Mouse (Mus musculus): ENCODE data around the gene Mcrip1. TPM values are rescaled to one million over a fixed set of nuclear protein-coding genes. Genes with fewer than 3 reads are reported as not detected.
"Not testable (repeated sequence)": the region's sequence is repeated elsewhere in the genome, so short reads cannot be mapped to it uniquely, and the experiment has no call there.

The Mcrip1 gene
- polyA plus RNA-seq, 1 experiment from 2014 or later, result 313 TPM

DNA sequence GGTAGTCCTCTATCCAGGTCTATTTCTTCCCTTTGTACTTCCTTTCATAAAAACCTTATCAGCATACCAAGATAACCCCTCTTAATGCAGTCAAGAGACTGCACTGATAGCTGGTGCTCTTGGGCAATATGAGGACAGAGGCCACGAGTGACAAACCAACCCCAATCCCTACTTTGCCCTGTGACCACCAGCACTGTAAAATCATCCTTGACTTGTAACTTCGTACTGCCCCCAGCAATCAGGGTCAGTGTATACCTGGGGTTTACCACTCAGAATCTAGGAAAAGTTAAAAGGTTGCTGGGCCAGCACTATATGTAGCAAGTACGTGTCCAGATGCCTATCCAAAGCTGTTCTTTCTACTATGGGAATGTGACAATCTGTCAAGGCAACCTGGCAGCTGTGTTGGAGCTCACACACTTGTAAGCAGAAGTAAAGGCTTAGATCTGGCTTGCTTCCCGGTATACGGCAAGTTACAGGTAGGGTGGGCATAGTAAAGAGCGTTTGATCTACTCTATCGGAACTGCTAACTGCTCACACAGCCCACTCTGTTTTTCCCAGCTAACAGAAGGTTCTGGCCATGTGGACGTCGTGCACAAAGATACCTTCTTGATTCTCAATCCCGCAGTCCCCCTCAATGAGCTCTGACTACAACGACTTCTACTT is 22.4 kb upstream of the Mcrip1 start:
- H3K4me1 ChIP-seq (ENCODE audit: control insufficient read depth, insufficient read depth, low read length), result peaks cover 7% of the 10 kb centered on the region

DNA sequence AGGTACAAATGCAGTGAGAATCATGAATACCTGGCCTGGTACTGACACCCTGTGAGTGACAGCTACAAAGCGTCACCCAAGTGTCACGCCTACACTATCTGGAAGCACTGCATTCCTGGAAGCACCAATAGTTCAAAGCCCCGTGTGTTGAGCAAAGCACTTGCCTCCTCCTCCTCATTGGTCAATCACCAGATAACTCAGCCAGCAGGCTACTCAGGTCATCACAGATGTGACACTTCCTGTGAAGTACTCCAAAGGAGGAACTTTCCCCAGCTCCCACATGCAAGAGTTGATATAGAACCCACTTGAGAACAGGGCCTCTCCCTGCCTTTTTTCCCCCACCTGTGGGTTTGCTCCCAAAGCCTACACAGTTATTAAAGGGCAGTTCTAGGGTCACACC is 21.6 kb upstream of the Mcrip1 start:
- Histone ChIP-seq H3K36me3 (ENCODE audit: control insufficient read depth, insufficient read depth, low read length) (peaks cover 49% of the 10 kb centered on the region), H3K27me3 (replicated peaks; ENCODE audit: control insufficient read depth, insufficient read depth, low read length) (no peaks in the 10 kb centered on the region), H3K27ac (ENCODE audit: low read depth, low read length) (no peak overlapping the region), H3K9me3 (replicated peaks; ENCODE audit: control insufficient read depth, low read length) (no peaks in the 10 kb centered on the region), H3K9ac (ENCODE audit: low read length) (peak overlapping the region; percentile 91; the same call in 1 of the 2 replicates), H3K4me1 (ENCODE audit: control insufficient read depth, insufficient read depth, low read length) (peaks cover 7% of the 10 kb centered on the region), H3K4me3 (ENCODE audit: low read depth, low read length) (peak overlapping the region; percentile 93), H3K4me2 (ENCODE audit: low read length) (peak overlapping the region; percentile 84)
- no peak for DNase-seq (ENCODE audit: low spot score)
- ATAC-seq, result no peak
- 85% methylated on average over 3 of the region's 3 CpGs for WGBS

More for the DNA sequence above, 22.4 kb upstream of the Mcrip1 start:
- ATAC-seq, result no peak
- DNase-seq (ENCODE audit: low spot score), result peak; percentile 20
- peak overlapping the region; percentile 85 for H3K27ac ChIP-seq (ENCODE audit: low read depth, low read length)
- no peaks in the 10 kb centered on the region for H3K9me3 ChIP-seq (replicated peaks; ENCODE audit: control insufficient read depth, low read length)
- no peaks in the 10 kb centered on the region for H3K27me3 ChIP-seq (replicated peaks; ENCODE audit: control insufficient read depth, insufficient read depth, low read length)
- WGBS, result 15% methylated on average over 11 of the region's 11 CpGs
- peak overlapping the region; percentile 91 for H3K9ac ChIP-seq (ENCODE audit: low read length)
- peaks cover 41% of the 10 kb centered on the region for H3K36me3 ChIP-seq (ENCODE audit: control insufficient read depth, insufficient read depth, low read length)
- H3K4me3 ChIP-seq (ENCODE audit: low read depth, low read length), result peak overlapping the region; percentile 93
- H3K4me2 ChIP-seq (ENCODE audit: low read length), result peak overlapping the region; percentile 84

DNA sequence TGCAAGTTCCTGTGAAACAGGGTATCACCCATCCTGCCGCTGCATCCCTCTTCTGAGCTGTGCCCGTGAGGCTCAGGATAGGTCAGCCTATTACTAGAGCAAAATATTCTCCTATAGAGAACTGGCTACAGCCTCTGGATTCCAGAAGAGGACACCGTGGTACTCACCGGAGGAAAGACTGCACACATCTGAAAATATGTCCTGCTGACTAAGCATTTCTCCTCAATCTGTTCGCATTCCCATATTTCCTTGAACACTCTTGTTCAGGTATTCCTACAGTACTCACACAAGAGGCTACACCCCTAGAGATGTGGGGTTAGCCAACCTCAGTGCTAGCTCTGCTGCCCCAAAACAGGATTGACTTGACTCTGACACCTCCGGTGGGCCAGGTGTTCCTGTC is 18.8 kb upstream of the Mcrip1 start:
- no peak overlapping the region for H3K27ac ChIP-seq (ENCODE audit: low read depth, low read length)
- no peaks in the 10 kb centered on the region for H3K27me3 ChIP-seq (replicated peaks; ENCODE audit: control insufficient read depth, insufficient read depth, low read length)
- H3K36me3 ChIP-seq (ENCODE audit: control insufficient read depth, insufficient read depth, low read length), result peaks cover 77% of the 10 kb centered on the region
- no peak overlapping the region for H3K9ac ChIP-seq (ENCODE audit: low read length)
- H3K4me1 ChIP-seq (ENCODE audit: control insufficient read depth, insufficient read depth, low read length), result peaks cover 7% of the 10 kb centered on the region
- no peak overlapping the region for H3K4me3 ChIP-seq (ENCODE audit: low read depth, low read length)
- H3K4me2 ChIP-seq (ENCODE audit: low read length), result no peak overlapping the region
- ATAC-seq (no peak), DNase-seq (ENCODE audit: low spot score) (no peak)
- WGBS, result 98% methylated on average over 6 of the region's 6 CpGs
- no peaks in the 10 kb centered on the region for H3K9me3 ChIP-seq (replicated peaks; ENCODE audit: control insufficient read depth, low read length)

DNA sequence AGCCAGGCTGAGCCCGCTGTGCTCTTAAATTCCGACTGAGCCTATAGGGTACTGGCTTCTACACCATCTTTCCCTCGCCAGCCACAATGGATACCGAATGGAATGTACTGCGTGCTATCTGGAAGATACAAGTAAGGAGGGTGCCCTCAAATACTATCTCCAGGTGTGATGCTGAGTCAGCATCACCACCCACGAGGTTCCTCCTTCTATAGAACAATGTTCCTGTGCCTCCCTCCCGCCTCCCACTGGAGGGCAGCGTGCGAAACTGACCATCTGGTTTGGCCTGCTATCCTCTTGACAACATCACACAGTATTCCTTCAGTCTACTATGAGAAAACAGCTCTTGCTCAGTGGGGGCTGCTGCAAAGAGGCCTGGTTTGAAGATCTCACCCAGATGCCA is 15.6 kb upstream of the Mcrip1 start:
- Histone ChIP-seq H3K27ac (ENCODE audit: low read depth, low read length) (no peak overlapping the region), H3K4me3 (ENCODE audit: low read depth, low read length) (no peak overlapping the region), H3K27me3 (replicated peaks; ENCODE audit: control insufficient read depth, insufficient read depth, low read length) (no peaks in the 10 kb centered on the region), H3K4me1 (ENCODE audit: control insufficient read depth, insufficient read depth, low read length) (no peaks in the 10 kb centered on the region), H3K36me3 (ENCODE audit: control insufficient read depth, insufficient read depth, low read length) (peaks cover 94% of the 10 kb centered on the region), H3K4me2 (ENCODE audit: low read length) (no peak overlapping the region), H3K9ac (ENCODE audit: low read length) (no peak overlapping the region), H3K9me3 (replicated peaks; ENCODE audit: control insufficient read depth, low read length) (no peaks in the 10 kb centered on the region)
- DNase-seq (ENCODE audit: low spot score) (no peak), ATAC-seq (no peak)
- WGBS, result 85% methylated on average over 9 of the region's 9 CpGs

DNA sequence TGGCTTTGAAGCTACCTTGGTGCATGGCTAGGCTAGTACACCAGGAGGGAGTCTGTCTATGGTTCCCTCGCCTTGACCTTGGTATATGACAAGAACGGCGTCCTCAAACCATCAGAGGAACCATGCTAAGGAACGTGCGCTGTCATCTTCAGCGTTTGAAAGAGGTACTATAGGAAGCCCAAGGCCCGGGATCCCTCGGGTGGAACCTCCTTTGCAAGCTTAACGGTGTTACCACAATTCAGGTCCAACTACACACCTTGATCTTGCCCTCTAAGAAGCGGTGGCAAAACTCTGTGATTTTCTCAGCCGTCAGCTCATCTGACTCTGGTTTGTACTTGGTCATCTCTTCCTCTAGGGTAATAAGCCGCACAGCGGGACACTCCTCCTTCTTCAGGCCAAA is 13.4 kb upstream of the Mcrip1 start:
- DNase-seq (ENCODE audit: low spot score) (no peak), ATAC-seq (no peak)
- no peaks in the 10 kb centered on the region for H3K9me3 ChIP-seq (replicated peaks; ENCODE audit: control insufficient read depth, low read length)
- no peak overlapping the region for H3K4me2 ChIP-seq (ENCODE audit: low read length)
- 94% methylated on average over 13 of the region's 13 CpGs for WGBS
- no peaks in the 10 kb centered on the region for H3K4me1 ChIP-seq (ENCODE audit: control insufficient read depth, insufficient read depth, low read length)
- H3K9ac ChIP-seq (ENCODE audit: low read length), result no peak overlapping the region; the same call in 1 of the 2 replicates
- no peaks in the 10 kb centered on the region for H3K27me3 ChIP-seq (replicated peaks; ENCODE audit: control insufficient read depth, insufficient read depth, low read length)
- H3K36me3 ChIP-seq (ENCODE audit: control insufficient read depth, insufficient read depth, low read length), result peaks cover 92% of the 10 kb centered on the region
- no peak overlapping the region for H3K27ac ChIP-seq (ENCODE audit: low read depth, low read length)
- no peak overlapping the region for H3K4me3 ChIP-seq (ENCODE audit: low read depth, low read length)

DNA sequence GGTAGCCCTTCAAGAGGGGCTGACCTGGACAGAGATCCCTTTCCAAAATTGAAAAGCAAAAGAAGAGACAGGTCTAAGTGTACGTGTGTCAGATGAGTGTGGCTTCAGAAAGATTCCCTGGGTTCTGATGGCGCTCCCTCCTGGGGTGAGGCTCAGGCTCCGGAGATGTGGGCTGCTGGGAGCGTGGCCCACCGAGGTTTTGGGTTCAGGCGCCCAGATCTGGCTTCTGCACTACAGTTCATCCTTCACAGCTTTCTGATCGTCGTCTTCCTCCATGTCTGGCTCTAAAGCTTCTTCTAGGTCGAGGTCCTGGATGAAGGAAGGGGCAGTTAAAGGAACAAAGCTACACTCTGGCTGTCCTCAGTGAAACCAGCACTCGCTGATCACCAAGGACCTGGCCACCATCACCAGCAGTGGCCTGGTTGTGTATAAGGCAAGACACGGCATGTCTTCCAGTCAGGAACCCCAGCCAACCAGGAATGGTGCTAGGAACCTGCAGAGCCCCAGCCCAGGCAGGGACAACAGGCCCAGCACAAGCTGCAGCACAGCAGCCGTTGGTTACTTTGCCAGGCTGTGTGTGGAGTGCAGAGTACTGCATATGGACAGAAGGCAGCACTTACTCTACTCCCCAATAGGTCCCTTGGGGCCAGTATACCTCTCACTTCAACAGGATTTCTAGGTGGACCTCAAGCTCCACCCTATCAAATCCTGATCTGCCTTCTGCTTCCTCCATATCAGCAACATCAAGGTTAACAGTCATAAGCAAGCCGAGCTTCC is 11.6 kb upstream of the Mcrip1 start:
- H3K4me1 ChIP-seq (ENCODE audit: control insufficient read depth, insufficient read depth, low read length), result no peaks in the 10 kb centered on the region
- no peak overlapping the region for H3K4me3 ChIP-seq (ENCODE audit: low read depth, low read length)
- 95% methylated on average over 13 of the region's 13 CpGs for WGBS
- no peaks in the 10 kb centered on the region for H3K9me3 ChIP-seq (replicated peaks; ENCODE audit: control insufficient read depth, low read length)
- H3K9ac ChIP-seq (ENCODE audit: low read length), result no peak overlapping the region
- DNase-seq (ENCODE audit: low spot score), result no peak
- peaks cover 74% of the 10 kb centered on the region for H3K36me3 ChIP-seq (ENCODE audit: control insufficient read depth, insufficient read depth, low read length)
- no peak overlapping the region for H3K4me2 ChIP-seq (ENCODE audit: low read length)
- H3K27me3 ChIP-seq (replicated peaks; ENCODE audit: control insufficient read depth, insufficient read depth, low read length), result no peaks in the 10 kb centered on the region
- no peak overlapping the region for H3K27ac ChIP-seq (ENCODE audit: low read depth, low read length)
- no peak for ATAC-seq

DNA sequence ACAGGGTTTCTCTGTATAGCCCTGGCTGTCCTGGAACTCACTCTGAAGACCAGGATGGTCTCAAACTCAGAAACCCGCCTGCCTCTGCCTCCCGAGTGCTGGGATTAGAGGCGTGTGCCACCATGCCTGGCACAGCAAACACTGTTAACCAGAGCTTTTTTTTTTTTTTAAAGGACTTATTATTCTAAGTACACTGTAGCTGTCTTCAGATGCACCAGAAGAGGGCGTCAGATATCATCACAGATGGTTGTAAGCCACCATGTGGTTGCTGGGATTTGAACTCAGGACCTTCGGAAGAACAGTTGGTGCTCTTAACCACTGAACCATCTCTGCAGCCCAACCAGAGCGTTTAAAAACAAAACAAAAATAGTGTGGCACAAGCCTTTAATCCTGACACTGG is 9.3 kb upstream of the Mcrip1 start:
- not testable (repeated sequence) for ATAC-seq; H3K9ac ChIP-seq (ENCODE audit: low read length)
- H3K36me3 ChIP-seq (ENCODE audit: control insufficient read depth, insufficient read depth, low read length), result peaks cover 51% of the 10 kb centered on the region

DNA sequence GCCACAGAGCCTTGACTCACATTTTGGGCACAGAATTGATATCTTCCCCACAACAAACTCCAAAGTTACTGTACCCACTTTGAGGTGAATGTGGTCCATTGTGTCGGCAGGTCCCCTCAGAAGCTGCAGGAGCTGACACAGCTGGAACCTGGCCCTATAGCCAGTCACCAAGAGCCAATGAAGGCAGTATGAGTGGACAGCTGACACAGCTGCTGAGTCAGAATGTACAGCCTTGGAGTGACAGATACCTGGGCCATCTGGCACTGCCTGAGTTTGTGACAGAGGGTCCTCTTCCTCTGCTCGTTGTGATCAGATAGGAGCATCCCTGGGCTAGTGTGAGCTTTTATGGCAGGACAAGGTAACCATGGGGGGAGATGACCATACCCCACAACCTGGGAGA is 5.7 kb upstream of the Mcrip1 start:
- DNase-seq (ENCODE audit: low spot score) (no peak), ATAC-seq (no peak)
- WGBS, result 84% methylated on average over 2 of the region's 2 CpGs
- no peaks in the 10 kb centered on the region for H3K27me3 ChIP-seq (replicated peaks; ENCODE audit: control insufficient read depth, insufficient read depth, low read length)
- H3K4me3 ChIP-seq (ENCODE audit: low read depth, low read length), result no peak overlapping the region
- peaks cover 16% of the 10 kb centered on the region for H3K36me3 ChIP-seq (ENCODE audit: control insufficient read depth, insufficient read depth, low read length)
- H3K4me1 ChIP-seq (ENCODE audit: control insufficient read depth, insufficient read depth, low read length), result peaks cover under 1% of the 10 kb centered on the region
- no peak overlapping the region for H3K4me2 ChIP-seq (ENCODE audit: low read length)
- H3K9ac ChIP-seq (ENCODE audit: low read length), result no peak overlapping the region
- H3K9me3 ChIP-seq (replicated peaks; ENCODE audit: control insufficient read depth, low read length), result no peaks in the 10 kb centered on the region
- H3K27ac ChIP-seq (ENCODE audit: low read depth, low read length), result no peak overlapping the region

More for the DNA sequence above, 9.3 kb upstream of the Mcrip1 start:
- not testable (repeated sequence) for H3K4me2 ChIP-seq (ENCODE audit: low read length); H3K4me3 ChIP-seq (ENCODE audit: low read depth, low read length); H3K9me3 ChIP-seq (replicated peaks; ENCODE audit: control insufficient read depth, low read length); H3K4me1 ChIP-seq (ENCODE audit: control insufficient read depth, insufficient read depth, low read length); H3K27me3 ChIP-seq (replicated peaks; ENCODE audit: control insufficient read depth, insufficient read depth, low read length); H3K27ac ChIP-seq (ENCODE audit: low read depth, low read length); DNase-seq (ENCODE audit: low spot score)
- WGBS, result 88% methylated on average over 6 of the region's 6 CpGs

DNA sequence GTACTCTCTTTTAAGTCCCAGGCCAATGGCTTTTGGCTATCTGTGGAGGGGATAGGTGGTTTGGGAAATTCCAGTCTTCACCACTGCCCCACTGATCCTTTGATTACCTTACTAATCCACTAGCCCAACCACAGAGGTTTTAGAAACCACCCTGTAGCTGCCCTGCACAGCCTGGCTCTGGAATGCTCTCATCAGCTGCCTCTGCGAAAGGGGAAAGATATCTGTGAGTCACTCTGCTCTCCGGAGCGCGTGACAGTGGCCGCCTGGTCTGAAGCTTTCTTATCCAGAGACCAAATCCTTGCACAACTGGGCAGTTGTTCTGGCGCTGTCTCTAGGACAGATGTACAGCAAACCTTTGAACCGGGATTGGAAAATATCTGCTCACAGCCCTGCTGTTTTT is 5.3 kb upstream of the Mcrip1 start:
- Histone ChIP-seq H3K4me1 (ENCODE audit: control insufficient read depth, insufficient read depth, low read length) (peaks cover 5% of the 10 kb centered on the region), H3K9me3 (replicated peaks; ENCODE audit: control insufficient read depth, low read length) (no peaks in the 10 kb centered on the region), H3K36me3 (ENCODE audit: control insufficient read depth, insufficient read depth, low read length) (peaks cover 11% of the 10 kb centered on the region), H3K4me3 (ENCODE audit: low read depth, low read length) (no peak overlapping the region), H3K9ac (ENCODE audit: low read length) (no peak overlapping the region; the same call in 1 of the 2 replicates), H3K4me2 (ENCODE audit: low read length) (no peak overlapping the region), H3K27ac (ENCODE audit: low read depth, low read length) (no peak overlapping the region), H3K27me3 (replicated peaks; ENCODE audit: control insufficient read depth, insufficient read depth, low read length) (no peaks in the 10 kb centered on the region)
- DNase-seq (ENCODE audit: low spot score), result no peak
- 80% methylated on average over 7 of the region's 7 CpGs for WGBS
- ATAC-seq, result no peak

Data from forebrain, embryonic 14.5 days (tissue).